Mouse (Mus musculus) mouse embryonic stem cell (cell line): ENCODE data around the gene Lbhd1.
"Not testable (repeated sequence)": the region's sequence is repeated elsewhere in the genome, so short reads cannot be mapped to it uniquely, and the experiment has no call there.

Experiments
- in situ Hi-C, 2 experiments: fragments of 300-500 bp; cut with MboI; formaldehyde crosslinking; loops; 1 replicate in 1 of 2; 3 replicates in 1 of 2; pipeline ENCODE4 v1.14.3; 2019 to 2020; ENCODE audit warnings: low sequenced_read_pairs in 2 of 2, low pct_unique_long_range_greater_than_20kb in 1 of 2, mixed read lengths in 1 of 2; ENCODE audit not compliant: unreplicated experiment in 1 of 2

Lbhd1 gene

GRCm38 (mm10) chr19:8883616-8884015 lies at the start of gene Lbhd1, which contains the start of gene Gm49403:
Lbhd1 (plus strand) TSS chr19:8883732.
Gm49403 (plus strand) TSS chr19:8883930.
- in situ Hi-C loops: no loop called here

- in situ Hi-C loops: not testable (repeated sequence)
Observed at GRCm38 (mm10) chr19:8836327-8836726, 47.2 kb upstream of the Lbhd1 start.

- in situ Hi-C loops: no loop called here
Observed at GRCm38 (mm10) chr19:8837251-8837791, 46.2 kb upstream of the Lbhd1 start, which contains the start of gene Bscl2. Bscl2 (plus strand) TSS chr19:8837467.

- in situ Hi-C loops: no loop called here
Observed at GRCm38 (mm10) chr19:8838041-8838730, 45.3 kb upstream of the Lbhd1 start.

- in situ Hi-C loops: no loop called here
Observed at GRCm38 (mm10) chr19:8839103-8839907, 44.2 kb upstream of the Lbhd1 start, which contains the start of gene Gng3. Gng3 (minus strand) TSS chr19:8839194.

GRCm38 (mm10) chr19:8839908-8840791 lies 43.4 kb upstream of the Lbhd1 start:
- in situ Hi-C loops: no loop called here

GRCm38 (mm10) chr19:8841012-8841411 lies 42.5 kb upstream of the Lbhd1 start:
- in situ Hi-C loops: no loop called here

- in situ Hi-C loops: no loop called here
Observed at GRCm38 (mm10) chr19:8842961-8843360, 40.6 kb upstream of the Lbhd1 start.

- in situ Hi-C loops: no loop called here
Observed at GRCm38 (mm10) chr19:8844371-8845129, 39.0 kb upstream of the Lbhd1 start.

GRCm38 (mm10) chr19:8848356-8848755 lies 35.2 kb upstream of the Lbhd1 start:
- in situ Hi-C loops: no loop called here

- in situ Hi-C loops: loop anchor here (5.0 to 25.0 kb wide), 2 partner anchors 262 to 987 kb away; partner anchors contain the start of gene Scgb2a2 (in 1 of the 2)
Observed at GRCm38 (mm10) chr19:8850402-8850901, 33.1 kb upstream of the Lbhd1 start, which contains the start of gene Lrrn4cl. Lrrn4cl (plus strand) TSS chr19:8850768.

- in situ Hi-C loops: loop anchor here (5.0 to 25.0 kb wide), 2 partner anchors 261 to 986 kb away; partner anchors contain the start of gene Scgb2a2 (in 1 of the 2)
Observed at GRCm38 (mm10) chr19:8851639-8852038, 31.9 kb upstream of the Lbhd1 start.

- in situ Hi-C loops: loop anchor here (5.0 to 25.0 kb wide), 2 partner anchors 260 to 985 kb away; partner anchors contain the start of gene Scgb2a2 (in 1 of the 2)
Observed at GRCm38 (mm10) chr19:8852236-8852928, 31.1 kb upstream of the Lbhd1 start.

GRCm38 (mm10) chr19:8853117-8853516 lies 30.4 kb upstream of the Lbhd1 start:
- in situ Hi-C loops: loop anchor here (5.0 to 25.0 kb wide), 2 partner anchors 259 to 984 kb away; partner anchors contain the start of gene Scgb2a2 (in 1 of the 2)

- in situ Hi-C loops: loop anchor here in 1 of 2 experiments (5.0 to 25.0 kb wide), 2 partner anchors 260 to 980 kb away; partner anchors contain the start of gene Scgb2a2
Observed at GRCm38 (mm10) chr19:8857689-8858088, 25.8 kb upstream of the Lbhd1 start.

GRCm38 (mm10) chr19:8859018-8859417 lies 24.5 kb upstream of the Lbhd1 start:
- in situ Hi-C loops: loop anchor here in 1 of 2 experiments (5.0 to 25.0 kb wide), 2 partner anchors 258 to 978 kb away; partner anchors contain the start of gene Scgb2a2
